Mouse (Mus musculus): ENCODE measurements around the gene Rpl6. TPM values are rescaled to one million over a fixed set of nuclear protein-coding genes. Genes with fewer than 3 reads are reported as not detected.

Gene Rpl6
- polyA plus RNA-seq, 1 experiment from 2014 or later, result 673 TPM

DNA sequence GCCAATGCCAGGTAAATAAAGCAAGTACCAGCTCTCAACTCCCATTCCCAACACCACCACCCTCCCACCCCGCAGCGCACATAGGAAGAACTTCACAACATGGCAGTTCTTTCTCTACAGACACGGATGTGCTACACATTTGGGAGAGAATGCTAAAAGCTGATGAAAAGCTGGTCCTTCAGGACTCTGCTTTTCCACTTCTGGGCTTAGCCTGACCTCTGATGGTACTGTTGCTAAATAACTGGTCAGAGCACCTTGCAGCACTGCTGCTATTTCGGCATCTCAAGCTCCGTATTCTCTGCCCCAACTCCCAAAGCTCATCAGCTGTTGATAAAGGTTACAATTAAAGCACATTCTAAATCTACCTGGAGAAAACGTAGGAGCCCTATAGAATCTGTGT, 37.4 kb upstream of the Rpl6 start:
- ATAC-seq (ENCODE audit: insufficient read depth) (no peak), DNase-seq (no peak)
- Histone ChIP-seq H3K4me3 (ENCODE audit: low read depth, low read length) (no peak overlapping the region), H3K4me2 (no peak overlapping the region), H3K36me3 (ENCODE audit: insufficient read depth) (peaks cover 75% of the 10 kb centered on the region), H3K9ac (no peak overlapping the region), H3K4me1 (ENCODE audit: insufficient read depth) (no peaks in the 10 kb centered on the region), H3K27me3 (ENCODE audit: insufficient read depth, low read length) (no peaks in the 10 kb centered on the region), H3K27ac (ENCODE audit: low read depth) (no peak overlapping the region), H3K9me3 (ENCODE audit: low read depth, low read length) (no peaks in the 10 kb centered on the region)
- 95% methylated on average over 6 of the region's 6 CpGs for WGBS
- no peak for TF ChIP-seq CTCF (IDR thresholded peaks at IDR 0.05; ENCODE audit: low read depth)

- Histone ChIP-seq H3K4me3 (ENCODE audit: low read depth, low read length) (no peak overlapping the region), H3K9ac (no peak overlapping the region), H3K9me3 (ENCODE audit: low read depth, low read length) (no peaks in the 10 kb centered on the region), H3K4me2 (no peak overlapping the region), H3K27me3 (ENCODE audit: insufficient read depth, low read length) (no peaks in the 10 kb centered on the region), H3K36me3 (ENCODE audit: insufficient read depth) (peaks cover 50% of the 10 kb centered on the region), H3K27ac (ENCODE audit: low read depth) (no peak overlapping the region), H3K4me1 (ENCODE audit: insufficient read depth) (no peaks in the 10 kb centered on the region)
- TF ChIP-seq CTCF (IDR thresholded peaks at IDR 0.05; ENCODE audit: low read depth), result no peak
- ATAC-seq (ENCODE audit: insufficient read depth), result no peak
- DNase-seq, result no peak
- 93% methylated on average over 2 of the region's 2 CpGs for WGBS
Measured at GRCm38 (mm10) chr5:121169588-121169987, 34.7 kb upstream of the Rpl6 start.

- Histone ChIP-seq H3K4me2 (no peak overlapping the region), H3K4me1 (ENCODE audit: insufficient read depth) (no peaks in the 10 kb centered on the region), H3K27me3 (ENCODE audit: insufficient read depth, low read length) (no peaks in the 10 kb centered on the region), H3K9ac (no peak overlapping the region), H3K4me3 (ENCODE audit: low read depth, low read length) (no peak overlapping the region), H3K9me3 (ENCODE audit: low read depth, low read length) (no peaks in the 10 kb centered on the region), H3K36me3 (ENCODE audit: insufficient read depth) (peaks cover 24% of the 10 kb centered on the region), H3K27ac (ENCODE audit: low read depth) (no peak overlapping the region)
- ATAC-seq (ENCODE audit: insufficient read depth) (no peak), DNase-seq (peak; percentile 6)
- 0 out of 2 replicates have a peak, but pooled peaks have one; percentile 10 for TF ChIP-seq CTCF (IDR thresholded peaks at IDR 0.05; ENCODE audit: low read depth)
- 80% methylated on average over 4 of the region's 4 CpGs for WGBS
Measured at GRCm38 (mm10) chr5:121172835-121173234, 31.4 kb upstream of the Rpl6 start.

DNA sequence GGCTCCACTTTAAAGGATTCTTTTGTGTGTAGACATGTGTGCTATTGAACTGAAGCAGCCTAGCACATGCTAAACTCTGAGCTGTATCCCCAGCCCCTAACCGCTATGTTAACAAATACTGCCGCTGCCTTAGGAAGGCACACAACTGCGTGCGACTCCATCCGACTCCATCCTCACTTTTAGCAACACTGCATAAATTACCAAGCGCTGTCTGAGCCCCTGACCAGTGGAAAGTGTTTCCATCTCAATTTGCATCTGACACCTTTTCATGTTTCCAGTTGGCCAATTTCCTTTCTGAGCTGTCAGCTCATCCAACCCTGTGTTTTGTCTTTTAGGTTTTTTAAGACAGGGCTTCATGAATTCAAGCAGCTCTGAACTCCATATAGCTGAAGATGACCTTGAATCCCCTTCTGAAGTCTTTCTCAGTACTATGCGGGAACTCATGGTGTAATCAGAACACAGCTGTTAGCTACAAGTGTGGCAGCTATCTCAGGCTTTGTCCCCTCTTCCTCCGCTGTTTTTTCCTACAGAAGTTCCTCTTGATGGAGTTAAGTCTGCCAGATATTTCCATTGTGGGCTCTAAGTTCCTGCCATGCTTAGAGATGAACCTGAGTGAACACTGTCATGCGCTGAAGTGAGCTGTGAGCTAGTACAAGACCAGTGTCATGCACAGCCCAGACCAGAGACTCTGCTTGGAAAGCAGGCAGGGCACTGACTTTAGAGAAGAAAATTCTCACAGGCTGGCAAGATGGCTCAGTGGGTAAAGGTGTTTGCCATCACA, 25.0 kb upstream of the Rpl6 start:
- no peaks in the 10 kb centered on the region for H3K27me3 ChIP-seq (ENCODE audit: insufficient read depth, low read length)
- no peak for ATAC-seq (ENCODE audit: insufficient read depth)
- no peak overlapping the region for H3K27ac ChIP-seq (ENCODE audit: low read depth)
- H3K4me3 ChIP-seq (ENCODE audit: low read depth, low read length), result no peak overlapping the region
- no peak for DNase-seq
- no peak overlapping the region for H3K9ac ChIP-seq
- no peak overlapping the region for H3K4me2 ChIP-seq
- no peaks in the 10 kb centered on the region for H3K4me1 ChIP-seq (ENCODE audit: insufficient read depth)
- H3K9me3 ChIP-seq (ENCODE audit: low read depth, low read length), result no peaks in the 10 kb centered on the region
- no peak for TF ChIP-seq CTCF (IDR thresholded peaks at IDR 0.05; ENCODE audit: low read depth)
- WGBS, result 65% methylated on average over 9 of the region's 9 CpGs
- no peaks in the 10 kb centered on the region for H3K36me3 ChIP-seq (ENCODE audit: insufficient read depth)

DNA sequence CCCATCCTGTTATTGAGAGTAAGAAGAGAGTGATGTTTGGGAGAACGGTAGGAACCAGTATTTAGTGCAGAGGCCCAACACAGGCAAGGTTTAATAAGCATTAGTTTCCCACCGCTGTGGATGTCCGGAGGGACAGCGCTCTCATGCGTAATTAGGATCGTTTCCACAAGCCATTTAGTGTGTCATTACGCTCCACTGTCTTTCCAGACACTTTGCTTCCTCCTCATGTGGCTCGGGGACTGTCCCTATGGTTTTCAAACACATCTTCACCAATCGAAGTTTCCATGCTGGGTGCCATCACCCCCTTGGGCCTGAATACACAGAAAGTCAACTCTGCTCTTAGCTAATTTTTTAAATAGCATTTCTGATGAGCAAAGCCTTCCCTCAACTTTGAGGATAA, 21.0 kb upstream of the Rpl6 start:
- TF ChIP-seq CTCF (IDR thresholded peaks at IDR 0.05; ENCODE audit: low read depth), result no peak
- Histone ChIP-seq H3K4me3 (ENCODE audit: low read depth, low read length) (no peak overlapping the region), H3K4me2 (no peak overlapping the region), H3K36me3 (ENCODE audit: insufficient read depth) (no peaks in the 10 kb centered on the region), H3K27me3 (ENCODE audit: insufficient read depth, low read length) (no peaks in the 10 kb centered on the region), H3K27ac (ENCODE audit: low read depth) (no peak overlapping the region), H3K9me3 (ENCODE audit: low read depth, low read length) (no peaks in the 10 kb centered on the region), H3K9ac (no peak overlapping the region), H3K4me1 (ENCODE audit: insufficient read depth) (peaks cover 4% of the 10 kb centered on the region; the same call in 1 of the 2 replicates)
- WGBS, result 89% methylated on average over 9 of the region's 9 CpGs
- DNase-seq, result no peak
- no peak for ATAC-seq (ENCODE audit: insufficient read depth)

DNA sequence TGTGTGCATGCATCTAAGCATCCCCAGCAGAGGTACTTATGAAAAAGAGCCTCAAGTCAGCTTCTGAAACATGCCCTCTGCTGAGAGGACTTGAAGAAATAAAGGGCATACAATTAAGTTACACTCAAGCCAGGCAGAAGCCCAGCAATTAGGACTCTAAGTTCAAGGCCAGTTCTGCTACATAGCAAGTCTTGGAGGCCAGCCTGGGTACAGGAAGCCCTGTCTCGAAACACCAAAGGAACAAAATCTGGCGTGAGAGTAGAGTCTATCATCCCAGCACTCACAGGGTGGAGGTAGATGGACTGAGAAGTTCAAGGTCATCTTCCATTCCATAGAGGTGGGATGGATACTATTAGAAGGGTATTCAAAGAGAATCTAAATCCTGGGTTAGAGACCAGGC, 19.9 kb upstream of the Rpl6 start:
- H3K27me3 ChIP-seq (ENCODE audit: insufficient read depth, low read length), result no peaks in the 10 kb centered on the region
- WGBS, result 65% methylated on average over 2 of the region's 2 CpGs
- ATAC-seq (ENCODE audit: insufficient read depth) (no peak), DNase-seq (no peak)
- no peak for TF ChIP-seq CTCF (IDR thresholded peaks at IDR 0.05; ENCODE audit: low read depth)
- H3K4me2 ChIP-seq, result no peak overlapping the region
- H3K36me3 ChIP-seq (ENCODE audit: insufficient read depth), result no peaks in the 10 kb centered on the region
- H3K4me1 ChIP-seq (ENCODE audit: insufficient read depth), result peaks cover 4% of the 10 kb centered on the region; the same call in 1 of the 2 replicates
- H3K9ac ChIP-seq, result no peak overlapping the region
- H3K4me3 ChIP-seq (ENCODE audit: low read depth, low read length), result no peak overlapping the region
- no peak overlapping the region for H3K27ac ChIP-seq (ENCODE audit: low read depth)
- no peaks in the 10 kb centered on the region for H3K9me3 ChIP-seq (ENCODE audit: low read depth, low read length)

DNA sequence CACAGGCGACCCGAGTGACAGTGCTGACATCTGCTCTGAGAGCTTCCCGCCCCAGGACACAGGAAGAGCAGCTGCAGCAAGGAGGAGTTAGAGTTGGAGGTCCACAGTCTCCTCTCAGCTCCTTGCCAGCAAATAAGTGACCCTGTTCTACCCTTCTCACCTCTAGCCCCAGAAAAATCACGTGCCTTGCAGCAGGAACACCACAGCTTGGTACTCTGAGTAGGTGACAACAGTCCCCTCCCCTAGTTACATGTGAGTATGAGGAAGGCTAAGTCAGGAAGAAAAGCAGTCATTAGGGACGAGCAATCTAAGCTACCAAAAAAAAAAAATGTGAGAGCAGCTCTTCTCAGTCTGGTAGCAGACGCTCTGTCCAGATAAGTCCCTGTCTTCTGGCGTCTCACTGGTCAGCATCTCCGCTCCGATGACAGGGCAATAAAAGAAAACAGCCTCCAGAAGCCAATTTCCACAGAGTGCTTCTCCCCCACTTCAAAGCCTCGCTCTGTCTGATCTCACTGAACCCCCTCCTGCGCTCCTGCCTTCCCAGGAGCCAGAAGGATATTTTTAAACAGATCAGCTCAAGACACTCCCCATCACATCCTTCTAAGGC, 19.2 kb upstream of the Rpl6 start:
- Histone ChIP-seq H3K9me3 (ENCODE audit: low read depth, low read length) (no peaks in the 10 kb centered on the region), H3K4me1 (ENCODE audit: insufficient read depth) (peaks cover 7% of the 10 kb centered on the region; the same call in 1 of the 2 replicates), H3K9ac (no peak overlapping the region), H3K36me3 (ENCODE audit: insufficient read depth) (no peaks in the 10 kb centered on the region), H3K4me3 (ENCODE audit: low read depth, low read length) (no peak overlapping the region), H3K4me2 (peak overlapping the region; percentile 27; the same call in 1 of the 2 replicates), H3K27ac (ENCODE audit: low read depth) (peak overlapping the region; percentile 14; the same call in 1 of the 2 replicates), H3K27me3 (ENCODE audit: insufficient read depth, low read length) (no peaks in the 10 kb centered on the region)
- ATAC-seq (ENCODE audit: insufficient read depth) (peak; percentile 65), DNase-seq (peak; percentile 59)
- no peak for TF ChIP-seq CTCF (IDR thresholded peaks at IDR 0.05; ENCODE audit: low read depth)
- 28% methylated on average over 11 of the region's 11 CpGs for WGBS

Measured in lung, embryonic 14.5 days (tissue).